Comparison of ENCODE assay signal across 9 mouse cellular contexts in the genomic region with DNA sequence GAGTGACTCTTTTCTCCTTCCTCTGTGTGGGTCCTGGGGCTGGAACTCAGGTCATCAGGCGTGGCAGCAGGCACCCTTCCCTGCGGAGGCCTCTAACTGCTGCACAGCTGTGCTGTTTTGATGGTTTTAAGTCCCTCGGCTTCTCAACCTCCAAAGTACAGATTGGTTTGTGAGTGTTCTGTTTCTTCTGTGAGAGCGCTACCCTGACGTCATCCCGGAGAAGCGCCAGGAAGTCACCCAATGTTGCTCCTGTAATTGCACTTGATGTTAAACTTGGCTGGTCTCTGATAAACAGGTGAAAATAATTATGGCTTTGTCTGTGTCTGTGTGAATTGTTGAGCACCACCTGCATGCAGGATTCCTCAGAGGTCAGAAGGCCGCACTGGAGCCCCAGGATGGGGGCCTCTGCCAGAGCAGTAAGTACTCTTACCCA. TPM values are rescaled to one million over a fixed set of nuclear protein-coding genes. Genes with fewer than 3 reads are reported as not detected.
DNase-seq lines count a peak whose midpoint lies in the region; ATAC-seq and TF ChIP-seq lines count a peak whose summit lies in the region.
"Had no signal": no experiment of that assay in that cellular context is flagged by ENCODE, and none has a peak within 500 bp of the region (broad histone marks: within the 10 kb centered on the region; RNA-seq: fewer than 3 reads in every experiment).

No protein-coding gene starts in this region.

- H3K4me1 ChIP-seq in embryonic facial prominence, embryonic 11.5 days (ENCODE audit: control insufficient read depth, insufficient read depth, low read length): no peaks in the 10 kb centered on the region
- H3K4me1 ChIP-seq in cerebellum, adult 2 months (ENCODE audit: control insufficient read depth, insufficient read depth, low read length): no peaks in the 10 kb centered on the region
- H3K4me1 ChIP-seq in hindbrain, embryonic 10.5 days (replicated peaks): peaks cover 13% of the 10 kb centered on the region; the same call in 1 of the 2 replicates
- H3K4me1 ChIP-seq: hindbrain, embryonic 15.5 days had no signal

- H3K4me3 ChIP-seq in embryonic facial prominence, embryonic 11.5 days (ENCODE audit: low read depth, low read length): no peak overlapping the region
- H3K4me3 ChIP-seq in cerebellum, adult 2 months (replicated peaks; ENCODE audit: insufficient read depth, low read depth, low read length): no peak overlapping the region
- H3K4me3 ChIP-seq in hindbrain, embryonic 10.5 days: no peak overlapping the region
- H3K4me3 ChIP-seq: hindbrain, embryonic 15.5 days had no signal

- H3K27me3 ChIP-seq in embryonic facial prominence, embryonic 11.5 days (ENCODE audit: control insufficient read depth, insufficient read depth, low read length): no peaks in the 10 kb centered on the region
- no peaks in the 10 kb centered on the region for H3K27me3 ChIP-seq in cerebellum, adult 2 months (ENCODE audit: control insufficient read depth, insufficient read depth, low read length)
- no peaks in the 10 kb centered on the region for H3K27me3 ChIP-seq in hindbrain, embryonic 10.5 days (ENCODE audit: insufficient read depth, poor library complexity, severe bottlenecking)
- H3K27me3 ChIP-seq: hindbrain, embryonic 15.5 days had no signal

- H3K9me3 ChIP-seq in embryonic facial prominence, embryonic 11.5 days (replicated peaks; ENCODE audit: control insufficient read depth, low read length): no peaks in the 10 kb centered on the region
- H3K9me3 ChIP-seq in hindbrain, embryonic 10.5 days: no peaks in the 10 kb centered on the region
- H3K9me3 ChIP-seq: hindbrain, embryonic 15.5 days had no signal

- no peak overlapping the region for H3K9ac ChIP-seq in embryonic facial prominence, embryonic 11.5 days (replicated peaks; ENCODE audit: low read length)
- H3K9ac ChIP-seq: hindbrain, embryonic 15.5 days had no signal

- H3K4me2 ChIP-seq in embryonic facial prominence, embryonic 11.5 days (ENCODE audit: low read depth, low read length): no peak overlapping the region
- H3K4me2 ChIP-seq: hindbrain, embryonic 15.5 days had no signal

- no peak overlapping the region for H3K27ac ChIP-seq in embryonic facial prominence, embryonic 11.5 days (replicated peaks; ENCODE audit: low read depth, low read length)
- no peak overlapping the region for H3K27ac ChIP-seq in cerebellum, adult 2 months (ENCODE audit: insufficient read depth, low read length)
- no peak overlapping the region for H3K27ac ChIP-seq in hindbrain, embryonic 10.5 days
- H3K27ac ChIP-seq: hindbrain, embryonic 15.5 days had no signal

- 55% methylated on average over 8 of the region's 8 CpGs for WGBS in embryonic facial prominence, embryonic 11.5 days
- WGBS in cerebellum, adult 2 months: 78% methylated on average over 8 of the region's 8 CpGs
- 71% methylated on average over 8 of the region's 8 CpGs for WGBS in hindbrain, embryonic 10.5 days

- ATAC-seq in embryonic facial prominence, embryonic 11.5 days (replicated peaks; ENCODE audit: insufficient number of reproducible peaks, low FRiP score, low TSS enrichment, low read depth): no peak

- peak; percentile 10 for DNase-seq in NIH3T3 (ENCODE audit: low read depth)
- peak; percentile 43 for DNase-seq in embryonic facial prominence, embryonic 11.5 days (ENCODE audit: low spot score)
- peak; percentile 14 to 43 for DNase-seq in heart, postnatal 14 days
- DNase-seq in lung, postnatal 25 days (ENCODE audit: low spot score): peak; percentile 48
- DNase-seq in ovary, postnatal 36 days (ENCODE audit: low spot score): no peak
- DNase-seq in cerebellum, adult 2 months: no peak
- no peak for DNase-seq in Muller cell, postnatal 12 days (ENCODE audit: inconsistent ontology term)
- no peak for DNase-seq in hindbrain, embryonic 10.5 days (ENCODE audit: low spot score)

- TF ChIP-seq CTCF in cerebellum, adult 2 months (IDR thresholded peaks at IDR 0.05; ENCODE audit: borderline replicate concordance, insufficient read depth, low read depth, low read length): no peak

- H3K36me3 ChIP-seq in embryonic facial prominence, embryonic 11.5 days (replicated peaks; ENCODE audit: control insufficient read depth, insufficient read depth, low read depth, low read length): no peaks in the 10 kb centered on the region
- no peaks in the 10 kb centered on the region for H3K36me3 ChIP-seq in hindbrain, embryonic 10.5 days
- H3K36me3 ChIP-seq: hindbrain, embryonic 15.5 days had no signal

- intact Hi-C loops in heart, postnatal 14 days (cut with DNase I): no loop called here

- TF ChIP-seq POLR2A in cerebellum, adult 2 months (IDR thresholded peaks at IDR 0.05; ENCODE audit: borderline replicate concordance, insufficient read depth, low read length): no peak

RNA-seq across cellular contexts. Expression of gene Sgpp1, which starts 31.4 kb away (rescaled TPM):
- 12.0 and 13.8 TPM in 2 replicates for polyA plus RNA-seq in embryonic facial prominence, embryonic 11.5 days (2014; fragmentation: Nextera tagmentation; extraction: Ambion mirVana)
- total RNA-seq in heart, postnatal 14 days (2021): 10 to 100 TPM; 17.9 TPM
- polyA plus RNA-seq in cerebellum, adult 2 months (2012; rRNA removed): 39.9 and 40.6 TPM in 2 replicates
- 5.5 and 5.8 TPM in 2 replicates for polyA plus RNA-seq in hindbrain, embryonic 10.5 days (2016; fragmentation: Nextera tagmentation; extraction: Ambion mirVana)

RNA-seq across cellular contexts. Expression of gene Syne2, which starts 51.0 kb away (rescaled TPM):
- polyA plus RNA-seq in embryonic facial prominence, embryonic 11.5 days (2014; fragmentation: Nextera tagmentation; extraction: Ambion mirVana): 73.0 and 76.6 TPM in 2 replicates
- total RNA-seq in heart, postnatal 14 days (2021): 10 to 100 TPM; 44.8 to 47.9 TPM
- polyA plus RNA-seq in cerebellum, adult 2 months (2012; rRNA removed): 39.3 and 45.0 TPM in 2 replicates
- 84.3 and 91.3 TPM in 2 replicates for polyA plus RNA-seq in hindbrain, embryonic 10.5 days (2016; fragmentation: Nextera tagmentation; extraction: Ambion mirVana)

Comparison
In these comparisons a context has a peak if more than half of its experiments do, and no peak if none do; other contexts are left out.
1. DNase-seq: peak in NIH3T3 (single experiment), embryonic facial prominence, embryonic 11.5 days (single experiment), heart, postnatal 14 days (2 of 2) and lung, postnatal 25 days (single experiment); none in ovary, postnatal 36 days (single experiment), cerebellum, adult 2 months (0 of 2), Muller cell, postnatal 12 days (single experiment) and hindbrain, embryonic 10.5 days (single experiment).